Comparison of ENCODE assay signal across 8 mouse cellular contexts in genomic region chr8:83895894-83896293, GRCm38 (mm10). TPM values are rescaled to one million over a fixed set of nuclear protein-coding genes. Genes with fewer than 3 reads are reported as not detected.
A peak's percentile ranks its signal among the peaks of the same experiment; 100 is the strongest.
DNase-seq lines count a peak whose midpoint lies in the region; ATAC-seq and TF ChIP-seq lines count a peak whose summit lies in the region.
"Had no signal": no experiment of that assay in that cellular context is flagged by ENCODE, and none has a peak within 500 bp of the region (broad histone marks: within the 10 kb centered on the region; RNA-seq: fewer than 3 reads in every experiment).

No protein-coding gene starts in this region.

- H3K27me3 ChIP-seq in G1E (ENCODE audit: insufficient read depth, low read length), result peaks cover 55% of the 10 kb centered on the region
- H3K27me3 ChIP-seq in hindbrain, postnatal 0 days (ENCODE audit: insufficient read depth, low read length), result no peaks in the 10 kb centered on the region

- intact Hi-C loops in left cerebral cortex, adult 2 months (cut with DNase I), result loop anchor here (2.0 to 5.0 kb wide), 2 partner anchors 233 to 289 kb away; partner anchors contain the start of genes Dnajb1 and Tecr
- intact Hi-C loops in left cerebral cortex, postnatal 10 days (cut with DNase I), result loop anchor here (1.0 to 5.0 kb wide), 2 partner anchors 113 to 169 kb away; no protein-coding TSS in a partner anchor

- H3K9me3 ChIP-seq in G1E (replicated peaks), result peaks cover 3% of the 10 kb centered on the region; the same call in 1 of the 2 replicates
- H3K9me3 ChIP-seq in hindbrain, postnatal 0 days (ENCODE audit: low read length), result no peaks in the 10 kb centered on the region
- H3K9me3 ChIP-seq: hindbrain, embryonic 15.5 days had no signal

- WGBS in hindbrain, postnatal 0 days, result 3% methylated on average over 5 of the region's 5 CpGs

- ATAC-seq in G1E (ENCODE audit: extremely low read depth, insufficient number of reproducible peaks, low FRiP score, poor library complexity, severe bottlenecking), result peak; percentile 35; the same call in 1 of the 2 replicates
- no peak for ATAC-seq in hindbrain, postnatal 0 days

- peaks cover 48% of the 10 kb centered on the region for H3K4me1 ChIP-seq in G1E (ENCODE audit: insufficient read depth, low read depth, low read length)
- H3K4me1 ChIP-seq in hindbrain, postnatal 0 days (ENCODE audit: insufficient read depth, low read length), result no peaks in the 10 kb centered on the region; the same call in 1 of the 2 replicates

- H3K36me3 ChIP-seq in G1E (replicated peaks), result no peaks in the 10 kb centered on the region
- H3K36me3 ChIP-seq in hindbrain, postnatal 0 days (ENCODE audit: insufficient read depth, low read length), result no peaks in the 10 kb centered on the region
- H3K36me3 ChIP-seq: hindbrain, embryonic 15.5 days had no signal

- H3K27ac ChIP-seq in left cerebral cortex, adult 2 months, result no peak overlapping the region
- no peak overlapping the region for H3K27ac ChIP-seq in hindbrain, postnatal 0 days
- H3K27ac ChIP-seq: hindbrain, embryonic 15.5 days had no signal

- TF ChIP-seq CTCF in left cerebral cortex, adult 2 months (IDR thresholded peaks at IDR 0.05), result peak; percentile 90
- TF ChIP-seq CTCF in G1E (IDR thresholded peaks at IDR 0.05; ENCODE audit: low read depth, low read length), result peak; percentile 88
- TF ChIP-seq CTCF in hindbrain, postnatal 0 days (IDR thresholded peaks at IDR 0.05; ENCODE audit: low read depth), result peak; percentile 95

- H3K4me3 ChIP-seq in left cerebral cortex, adult 2 months, result no peak overlapping the region
- H3K4me3 ChIP-seq in G1E (ENCODE audit: low read depth, low read length), result no peak overlapping the region
- H3K4me3 ChIP-seq in hindbrain, postnatal 0 days (ENCODE audit: low read length), result no peak overlapping the region
- H3K4me3 ChIP-seq: hindbrain, embryonic 15.5 days had no signal

- H3K4me2 ChIP-seq in hindbrain, postnatal 0 days (ENCODE audit: low read depth, low read length), result no peak overlapping the region
- H3K4me2 ChIP-seq: hindbrain, embryonic 15.5 days had no signal

- peak in 1 of 2 experiments; percentile 33 for DNase-seq in left cerebral cortex, adult 2 months (ENCODE audit: extremely low spot score in 1 of 2, low spot score in 2 of 2)
- DNase-seq in left cerebral cortex, postnatal 10 days (ENCODE audit: extremely low spot score in 1 of 2, low spot score in 2 of 2), result no peak
- DNase-seq in G1E (ENCODE audit: low spot score), result peak; percentile 71
- peak; percentile 42 for DNase-seq in c-Kit-positive CD71-positive TER-119-negative erythroid progenitor cells, embryonic 14.5 days (ENCODE audit: low read depth)
- DNase-seq in hindbrain, postnatal 0 days (ENCODE audit: low spot score), result peak; percentile 73
- peak; percentile 65 for DNase-seq in mesoderm, embryonic 11.5 days (ENCODE audit: low read depth, low spot score)
- no peak for DNase-seq in layer of hippocampus, adult 8-10 months (ENCODE audit: low spot score in 2 of 2)

- H3K9ac ChIP-seq in hindbrain, postnatal 0 days (replicated peaks; ENCODE audit: low read length), result no peak overlapping the region
- H3K9ac ChIP-seq: hindbrain, embryonic 15.5 days had no signal

RNA-seq across cellular contexts. Expression of gene Adgrl1, which starts 4.0 kb away (rescaled TPM):
- total RNA-seq in left cerebral cortex, adult 2 months (2021), result 100 to 1,000 TPM; 397 to 418 TPM
- total RNA-seq in left cerebral cortex, postnatal 10 days (2021), result 100 to 1,000 TPM; 445 to 464 TPM
- 31.2 and 35.2 TPM in 2 replicates for total RNA-seq in G1E (2014; fragmentation: Nextera tagmentation)
- 9.1 and 11.3 TPM in 2 replicates for total RNA-seq in G1E (2017)
- polyA plus RNA-seq in G1E (2012), result 18.5 and 20.7 TPM in 2 replicates
- 393 and 469 TPM in 2 replicates for total RNA-seq in hindbrain, postnatal 0 days (2014; rRNA removed)
- polyA plus RNA-seq in hindbrain, postnatal 0 days (2015; fragmentation: Nextera tagmentation; extraction: Ambion mirVana), result 54.2 and 54.6 TPM in 2 replicates
- total RNA-seq in layer of hippocampus, adult 8-10 months (2022), result 100 to 1,000 TPM; 287 to 307 (median 299) TPM

RNA-seq across cellular contexts. Expression of gene Gm10644, which starts 59.1 kb away (rescaled TPM):
- total RNA-seq in left cerebral cortex, adult 2 months (2021), result under 1 TPM; 0.44 to 0.63 TPM
- under 1 TPM in 1 of 2 experiments, not detected in 1; 0.11 TPM for total RNA-seq in left cerebral cortex, postnatal 10 days (2021)
- total RNA-seq in G1E (2014; fragmentation: Nextera tagmentation) (0.83 and 1.7 TPM in 2 replicates), G1E (2017) (0.81 and 0.82 TPM in 2 replicates)
- polyA plus RNA-seq in G1E (2012), result 0.10 and 0.16 TPM in 2 replicates
- 0.40 and 1.7 TPM in 2 replicates for total RNA-seq in hindbrain, postnatal 0 days (2014; rRNA removed)
- polyA plus RNA-seq in hindbrain, postnatal 0 days (2015; fragmentation: Nextera tagmentation; extraction: Ambion mirVana), result 0.43 and 0.56 TPM in 2 replicates
- 1 to 10 TPM in 1 of 4 experiments, under 1 TPM in 3; 0.22 to 1.1 (median 0.66) TPM for total RNA-seq in layer of hippocampus, adult 8-10 months (2022)

RNA-seq across cellular contexts. Expression of gene Asf1b, which starts 59.4 kb away (rescaled TPM):
- under 1 TPM; 0.35 to 0.66 TPM for total RNA-seq in left cerebral cortex, adult 2 months (2021)
- 1 to 10 TPM; 1.1 TPM for total RNA-seq in left cerebral cortex, postnatal 10 days (2021)
- total RNA-seq in G1E (2014; fragmentation: Nextera tagmentation) (87.4 and 120 TPM in 2 replicates), G1E (2017) (88.6 and 104 TPM in 2 replicates)
- 288 and 383 TPM in 2 replicates for polyA plus RNA-seq in G1E (2012)
- 4.7 and 5.6 TPM in 2 replicates for total RNA-seq in hindbrain, postnatal 0 days (2014; rRNA removed)
- 8.3 and 10.6 TPM in 2 replicates for polyA plus RNA-seq in hindbrain, postnatal 0 days (2015; fragmentation: Nextera tagmentation; extraction: Ambion mirVana)
- total RNA-seq in layer of hippocampus, adult 8-10 months (2022), result 1 to 10 TPM in 1 of 4 experiments, under 1 TPM in 3; 0.63 to 1.1 (median 0.75) TPM

Comparison
In these comparisons a context has a peak if more than half of its experiments do, and no peak if none do; other contexts are left out.
1. DNase-seq: peak in G1E (single experiment), c-Kit-positive CD71-positive TER-119-negative erythroid progenitor cells, embryonic 14.5 days (single experiment), hindbrain, postnatal 0 days (single experiment) and mesoderm, embryonic 11.5 days (single experiment); none in left cerebral cortex, postnatal 10 days (0 of 2) and layer of hippocampus, adult 8-10 months (0 of 2).
2. RNA of gene Adgrl1, which starts 4.0 kb away (total RNA-seq): 393 to 469 TPM in hindbrain, postnatal 0 days, 445 to 464 TPM in left cerebral cortex, postnatal 10 days, 397 to 418 TPM in left cerebral cortex, adult 2 months and 287 to 307 TPM in layer of hippocampus, adult 8-10 months; 9.1 to 35.2 TPM in G1E; every median in the first group is over 4 times any median in the second.
3. RNA of gene Asf1b, which starts 59.4 kb away (total RNA-seq): 87.4 to 120 TPM in G1E; 4.7 to 5.6 TPM in hindbrain, postnatal 0 days, 1.1 TPM in left cerebral cortex, postnatal 10 days, 0.63 to 1.1 TPM in layer of hippocampus, adult 8-10 months and 0.35 to 0.66 TPM in left cerebral cortex, adult 2 months; every median in the first group is over 10 times any median in the second.
4. Peak in every context shown above with its lines, with median percentiles within 50 percentile points of each other: CTCF ChIP-seq.